Mouse (Mus musculus) brain, embryonic 14.5 days (tissue): ENCODE results near the gene Cacna2d3. TPM values are rescaled to one million over a fixed set of nuclear protein-coding genes. Genes with fewer than 3 reads are reported as not detected.

Experiments
- DNase-seq: peaks from one replicate; pipeline ENCODE4 v3.0.0-alpha.2; 2011; ENCODE audit warnings: low read depth
- CTCF ChIP-seq: fragments of 200-500 bp; IDR thresholded peaks from 2 replicates; pipeline ENCODE4 v1.5.1; 2012; ENCODE audit warnings: inconsistent platforms, mild to moderate bottlenecking, moderate library complexity, borderline replicate concordance; ENCODE audit not compliant: insufficient read depth, insufficient read length; ENCODE audit errors: extremely low read depth
- POLR2A ChIP-seq: fragments of 200-500 bp; IDR thresholded peaks from 2 replicates; pipeline ENCODE4 v1.6.1; 2012; ENCODE audit warnings: mild to moderate bottlenecking, inconsistent platforms, borderline replicate concordance; ENCODE audit not compliant: poor library complexity, insufficient read depth, insufficient read length, severe bottlenecking; ENCODE audit errors: extremely low read depth
- polyA plus RNA-seq: library from polyadenylated mRNA; depleted of rRNA; stranded (reverse); fragments of >200 nt; gene quantifications from 2 replicates; pipeline ENCODE4 v1.2.3, GENCODE M21; 2012

Cacna2d3 gene
- polyA plus RNA-seq, 1 experiment: 32.5 TPM

- no peak for TF ChIP-seq CTCF
- no peak for TF ChIP-seq POLR2A
- no peak for DNase-seq
Measured at GRCm38 (mm10) chr14:29027276-29027675, 694.4 kb downstream of the Cacna2d3 start.

GRCm38 (mm10) chr14:29025335-29025734 lies 696.3 kb downstream of the Cacna2d3 start:
- no peak for DNase-seq
- no peak for TF ChIP-seq CTCF
- no peak for TF ChIP-seq POLR2A

GRCm38 (mm10) chr14:29023246-29023645 lies 698.4 kb downstream of the Cacna2d3 start:
- TF ChIP-seq CTCF: no peak
- no peak for TF ChIP-seq POLR2A
- DNase-seq: no peak

GRCm38 (mm10) chr14:29021295-29021694 lies 700.4 kb downstream of the Cacna2d3 start:
- TF ChIP-seq POLR2A (no peak), CTCF (no peak)
- DNase-seq: no peak

GRCm38 (mm10) chr14:29018316-29019000 lies 703.2 kb downstream of the Cacna2d3 start:
- TF ChIP-seq CTCF (no peak), POLR2A (no peak)
- DNase-seq: no peak

- DNase-seq: peak; percentile 53
Measured at GRCm38 (mm10) chr14:29017883-29018282, 703.8 kb downstream of the Cacna2d3 start, which contains the start of gene Lrtm1. TSS of gene Lrtm1 (plus strand) at chr14:29018208.

GRCm38 (mm10) chr14:29015896-29016295 lies 705.8 kb downstream of the Cacna2d3 start:
- peak; percentile 80 for DNase-seq
- TF ChIP-seq POLR2A (no peak), CTCF (no peak)

More at GRCm38 (mm10) chr14:29017883-29018282, 703.8 kb downstream of the Cacna2d3 start, which contains the start of gene Lrtm1:
- TF ChIP-seq CTCF (no peak), POLR2A (no peak)

- DNase-seq: no peak
- TF ChIP-seq CTCF (no peak), POLR2A (no peak)
Measured at GRCm38 (mm10) chr14:29014680-29015079, 707.0 kb downstream of the Cacna2d3 start.

- no peak for DNase-seq
- TF ChIP-seq CTCF (no peak), POLR2A (no peak)
Measured at GRCm38 (mm10) chr14:29013161-29013560, 708.5 kb downstream of the Cacna2d3 start.

- no peak for TF ChIP-seq CTCF
- DNase-seq: no peak
Measured at GRCm38 (mm10) chr14:29009644-29010043, 712.0 kb downstream of the Cacna2d3 start.

- TF ChIP-seq POLR2A (no peak), CTCF (no peak)
- DNase-seq: no peak
Measured at GRCm38 (mm10) chr14:29005228-29005840, 716.3 kb downstream of the Cacna2d3 start.

- TF ChIP-seq CTCF (no peak), POLR2A (no peak)
- DNase-seq: no peak
Measured at GRCm38 (mm10) chr14:28996569-28996968, 725.1 kb downstream of the Cacna2d3 start.
